In genomic region chr13:24499505-24499904, GRCm38 (mm10) we compare ENCODE assay signal across 9 mouse cellular contexts.
DNase-seq lines count a peak whose midpoint lies in the region; ATAC-seq and TF ChIP-seq lines count a peak whose summit lies in the region.
"Had no signal": no experiment of that assay in that cellular context is flagged by ENCODE, and none has a peak within 500 bp of the region (broad histone marks: within the 10 kb centered on the region; RNA-seq: fewer than 3 reads in every experiment).

No protein-coding gene starts in this region.

- H3K27me3 ChIP-seq in midbrain, postnatal 0 days (ENCODE audit: insufficient read depth, low read length), result no peaks in the 10 kb centered on the region
- no peaks in the 10 kb centered on the region for H3K27me3 ChIP-seq in midbrain, embryonic 11.5 days (ENCODE audit: control insufficient read depth, insufficient read depth, low read length)
- H3K27me3 ChIP-seq in embryonic facial prominence, embryonic 11.5 days (ENCODE audit: control insufficient read depth, insufficient read depth, low read length), result no peaks in the 10 kb centered on the region
- H3K27me3 ChIP-seq: heart, embryonic 15.5 days had no signal

- peak; percentile 11 to 29 for DNase-seq in cerebellum, postnatal 14 days
- DNase-seq in cerebellum, postnatal 36 days, result no peak
- DNase-seq in midbrain, postnatal 0 days (ENCODE audit: low spot score), result peak; percentile 46
- no peak for DNase-seq in midbrain, embryonic 11.5 days (ENCODE audit: low spot score, missing footprints)
- DNase-seq in embryonic facial prominence, embryonic 11.5 days (ENCODE audit: low spot score), result peak; percentile 45
- DNase-seq in lung, postnatal 25 days (ENCODE audit: low spot score), result peak; percentile 34
- no peak for DNase-seq in cerebellum, adult 11 months
- DNase-seq in urinary bladder, adult 2 months (ENCODE audit: low spot score), result no peak

- H3K36me3 ChIP-seq in midbrain, postnatal 0 days (ENCODE audit: insufficient read depth, low read length), result no peaks in the 10 kb centered on the region
- no peaks in the 10 kb centered on the region for H3K36me3 ChIP-seq in midbrain, embryonic 11.5 days (ENCODE audit: control insufficient read depth, insufficient read depth, low read length)
- no peaks in the 10 kb centered on the region for H3K36me3 ChIP-seq in embryonic facial prominence, embryonic 11.5 days (replicated peaks; ENCODE audit: control insufficient read depth, insufficient read depth, low read depth, low read length)
- H3K36me3 ChIP-seq: heart, embryonic 15.5 days had no signal

- TF ChIP-seq CTCF in midbrain, postnatal 0 days (IDR thresholded peaks at IDR 0.05), result peak; percentile 66

- H3K9me3 ChIP-seq in midbrain, postnatal 0 days (ENCODE audit: low read length), result no peaks in the 10 kb centered on the region
- no peaks in the 10 kb centered on the region for H3K9me3 ChIP-seq in midbrain, embryonic 11.5 days (ENCODE audit: control insufficient read depth, low read length)
- no peaks in the 10 kb centered on the region for H3K9me3 ChIP-seq in embryonic facial prominence, embryonic 11.5 days (replicated peaks; ENCODE audit: control insufficient read depth, low read length)
- H3K9me3 ChIP-seq: heart, embryonic 15.5 days had no signal

- H3K4me1 ChIP-seq in midbrain, postnatal 0 days (ENCODE audit: insufficient read depth, low read length), result no peaks in the 10 kb centered on the region
- no peaks in the 10 kb centered on the region for H3K4me1 ChIP-seq in midbrain, embryonic 11.5 days (ENCODE audit: control insufficient read depth, insufficient read depth, low read length)
- no peaks in the 10 kb centered on the region for H3K4me1 ChIP-seq in embryonic facial prominence, embryonic 11.5 days (ENCODE audit: control insufficient read depth, insufficient read depth, low read length)

- WGBS in midbrain, postnatal 0 days, result 46% methylated on average over 3 of the region's 3 CpGs
- WGBS in midbrain, embryonic 11.5 days, result 44% methylated on average over 3 of the region's 3 CpGs
- 32% methylated on average over 3 of the region's 3 CpGs for WGBS in embryonic facial prominence, embryonic 11.5 days

- H3K4me2 ChIP-seq in midbrain, postnatal 0 days (ENCODE audit: low read depth, low read length, poor library complexity, severe bottlenecking), result no peak overlapping the region
- H3K4me2 ChIP-seq in midbrain, embryonic 11.5 days, result no peak overlapping the region
- H3K4me2 ChIP-seq in embryonic facial prominence, embryonic 11.5 days (ENCODE audit: low read depth, low read length), result no peak overlapping the region
- H3K4me2 ChIP-seq: heart, embryonic 15.5 days had no signal

- no peak overlapping the region for H3K27ac ChIP-seq in midbrain, postnatal 0 days (ENCODE audit: low read depth, low read length)
- no peak overlapping the region for H3K27ac ChIP-seq in midbrain, embryonic 11.5 days (ENCODE audit: low read depth, low read length)
- no peak overlapping the region for H3K27ac ChIP-seq in embryonic facial prominence, embryonic 11.5 days (replicated peaks; ENCODE audit: low read depth, low read length)

- no peak overlapping the region for H3K4me3 ChIP-seq in midbrain, postnatal 0 days (ENCODE audit: low read depth, low read length)
- no peak overlapping the region for H3K4me3 ChIP-seq in midbrain, embryonic 11.5 days (ENCODE audit: low read depth, low read length)
- H3K4me3 ChIP-seq in embryonic facial prominence, embryonic 11.5 days (ENCODE audit: low read depth, low read length), result no peak overlapping the region
- H3K4me3 ChIP-seq: heart, embryonic 15.5 days had no signal

- H3K9ac ChIP-seq in midbrain, postnatal 0 days (replicated peaks; ENCODE audit: low read length, poor library complexity, severe bottlenecking), result no peak overlapping the region
- H3K9ac ChIP-seq in midbrain, embryonic 11.5 days (ENCODE audit: low read length), result no peak overlapping the region
- H3K9ac ChIP-seq in embryonic facial prominence, embryonic 11.5 days (replicated peaks; ENCODE audit: low read length), result no peak overlapping the region
- H3K9ac ChIP-seq: heart, embryonic 15.5 days had no signal

- no peak for ATAC-seq in midbrain, postnatal 0 days (ENCODE audit: low FRiP score)
- no peak for ATAC-seq in midbrain, embryonic 11.5 days (ENCODE audit: low FRiP score)
- no peak for ATAC-seq in embryonic facial prominence, embryonic 11.5 days (replicated peaks; ENCODE audit: insufficient number of reproducible peaks, low FRiP score, low TSS enrichment, low read depth)

Comparison
In these comparisons a context has a peak if more than half of its experiments do, and no peak if none do; other contexts are left out.
1. DNase-seq: peak in cerebellum, postnatal 14 days (2 of 2), midbrain, postnatal 0 days (single experiment), embryonic facial prominence, embryonic 11.5 days (single experiment) and lung, postnatal 25 days (single experiment); none in cerebellum, postnatal 36 days (0 of 2), midbrain, embryonic 11.5 days (single experiment), cerebellum, adult 11 months (single experiment) and urinary bladder, adult 2 months (single experiment).